Mouse (Mus musculus) cerebellum, adult 2 months (tissue): Measurements from ENCODE around the gene Tmem217.

Experiments used
- CTCF ChIP-seq: fragments of 200-500 bp; IDR thresholded peaks from 2 replicates; pipeline ENCODE4 v1.5.1; 2011; ENCODE audit warnings: low read depth, mild to moderate bottlenecking, control low read depth, low read length, moderate library complexity, borderline replicate concordance; ENCODE audit not compliant: insufficient read depth
- POLR2A ChIP-seq: fragments of 200-500 bp; IDR thresholded peaks from 2 replicates; pipeline ENCODE4 v1.6.1; 2011; ENCODE audit warnings: low read length, control low read depth, borderline replicate concordance; ENCODE audit not compliant: insufficient read depth

DNA sequence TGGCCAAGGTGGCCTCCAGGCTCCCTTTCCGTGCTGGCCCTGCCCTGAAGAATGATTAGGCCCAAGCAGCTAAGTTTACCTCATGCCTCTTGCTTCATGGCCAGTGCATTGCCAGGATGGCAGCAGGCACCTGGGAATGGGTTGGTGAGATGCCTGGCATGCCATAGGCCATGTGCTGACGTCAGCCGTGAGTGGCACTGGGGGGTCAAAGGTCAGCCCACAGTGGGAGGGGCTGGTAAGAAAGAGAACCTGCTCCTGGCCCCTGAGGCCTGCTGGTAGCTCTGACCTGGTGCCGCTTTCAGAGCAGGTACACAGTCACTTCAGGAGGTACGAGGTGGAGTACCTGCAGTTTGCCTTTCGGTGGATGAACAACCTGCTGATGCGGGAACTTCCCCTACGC is 47.4 kb upstream of the Tmem217 start:
- no peak for TF ChIP-seq CTCF
- TF ChIP-seq POLR2A = no peak
